Mouse (Mus musculus) liver, adult (tissue): ENCODE results near the gene Slc2a5.

Source experiments
- GATA4 ChIP-seq: IDR thresholded peaks from 2 replicates; pipeline ENCODE4 v1.6.1; 2014; ENCODE audit warnings: mild to moderate bottlenecking, low read length; ENCODE audit not compliant: insufficient replicate concordance

The Slc2a5 gene

GRCm38 (mm10) chr4:150119055-150119454, at the start of gene Slc2a5:
TSS of gene Slc2a5 (plus strand) at chr4:150119283.
- TF ChIP-seq GATA4, result no peak

GRCm38 (mm10) chr4:150070136-150070535, 48.9 kb upstream of the Slc2a5 start:
- TF ChIP-seq GATA4, result no peak

GRCm38 (mm10) chr4:150072416-150073101, 46.5 kb upstream of the Slc2a5 start:
- no peak for TF ChIP-seq GATA4

DNA sequence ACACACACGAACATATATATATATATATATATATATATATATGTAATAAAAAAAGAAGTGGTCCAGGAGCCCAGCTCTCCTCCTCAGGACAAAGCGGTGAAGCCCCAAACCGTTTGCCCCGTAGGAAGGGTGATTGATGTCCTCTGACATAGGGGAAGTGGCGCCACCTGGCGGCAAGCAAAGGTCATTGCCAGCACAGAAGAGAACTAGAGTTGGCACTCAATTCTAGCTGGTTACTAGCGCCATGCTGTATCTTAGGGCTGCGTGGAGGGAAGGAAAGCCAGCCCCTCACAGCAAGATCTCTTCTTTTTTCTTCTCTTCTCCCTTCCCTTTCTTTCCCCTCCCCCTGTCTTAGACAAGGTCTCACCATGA, 46.0 kb upstream of the Slc2a5 start:
- no peak for TF ChIP-seq GATA4

DNA sequence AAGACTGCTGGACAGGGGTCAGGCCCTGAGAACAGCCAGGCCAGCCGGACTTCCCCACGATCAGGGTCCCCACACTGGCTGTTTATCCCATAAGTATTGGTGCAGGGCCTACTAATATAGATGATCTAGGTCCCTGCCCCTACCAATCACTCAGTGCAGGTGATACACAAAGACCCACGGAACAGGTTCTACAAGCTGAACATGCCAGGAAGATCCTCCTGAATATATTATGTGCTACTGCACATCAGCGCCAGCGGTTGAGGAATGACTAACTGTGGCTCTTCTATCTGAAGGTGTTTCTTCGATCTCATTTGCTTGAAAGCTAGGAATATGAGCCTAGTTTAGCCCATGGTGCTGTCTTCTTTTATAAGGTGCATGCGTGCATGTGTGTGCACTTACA, 43.7 kb upstream of the Slc2a5 start:
- no peak for TF ChIP-seq GATA4

GRCm38 (mm10) chr4:150076147-150076546, 42.9 kb upstream of the Slc2a5 start:
- no peak for TF ChIP-seq GATA4

- TF ChIP-seq GATA4, result no peak
Observed at GRCm38 (mm10) chr4:150078646-150079045, 40.4 kb upstream of the Slc2a5 start.

DNA sequence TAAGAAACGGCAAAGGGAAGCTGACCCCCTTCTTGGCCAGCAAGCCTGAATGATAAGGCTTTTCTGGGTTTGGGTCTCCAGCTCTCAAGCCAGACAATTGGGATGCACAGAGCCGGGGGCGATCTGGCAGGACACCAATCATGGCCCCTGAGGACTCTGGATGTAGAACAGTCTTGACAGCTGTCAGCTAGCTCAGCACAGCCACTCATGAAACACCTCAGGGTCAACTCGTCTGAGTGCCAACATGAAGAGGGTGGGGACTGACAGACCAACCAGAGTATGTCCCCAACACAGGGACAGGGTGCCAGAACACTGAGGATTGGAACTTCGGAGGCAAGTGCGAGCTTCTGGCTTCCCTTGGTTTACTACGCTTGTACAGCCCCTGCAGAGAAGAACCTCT, 39.8 kb upstream of the Slc2a5 start:
- no peak for TF ChIP-seq GATA4

DNA sequence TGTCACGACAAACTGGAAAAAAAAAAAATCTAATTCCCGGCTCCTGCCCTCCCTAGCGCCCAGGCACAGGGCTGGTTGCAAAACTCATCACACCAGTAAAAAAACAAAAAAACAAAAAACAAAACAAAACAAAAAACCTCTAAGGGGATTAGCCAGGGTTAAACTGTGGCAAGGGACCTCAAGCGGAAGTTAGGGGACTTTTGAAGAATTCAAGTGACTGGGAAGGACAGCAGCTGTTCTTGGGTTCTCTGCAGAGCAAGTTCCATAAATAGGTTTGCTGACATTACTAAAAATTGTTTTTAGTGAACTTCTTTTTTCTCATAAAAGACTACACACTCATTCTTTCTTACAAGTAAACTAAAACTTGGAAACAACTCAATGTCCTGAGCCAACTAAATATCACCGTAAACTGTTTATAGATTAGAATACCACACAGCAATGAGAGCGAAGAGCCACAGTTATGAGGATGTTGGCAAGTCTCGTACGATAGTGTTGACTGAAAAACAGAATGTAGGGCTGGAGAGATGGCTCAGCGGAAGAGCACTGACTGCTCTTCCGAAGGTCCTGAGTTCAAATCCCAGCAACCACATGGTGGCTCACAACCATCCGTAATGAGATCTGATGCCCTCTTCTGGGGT, 38.6 kb upstream of the Slc2a5 start:
- TF ChIP-seq GATA4, result no peak

- TF ChIP-seq GATA4, result no peak
Observed at GRCm38 (mm10) chr4:150085366-150085765, 33.7 kb upstream of the Slc2a5 start.

DNA sequence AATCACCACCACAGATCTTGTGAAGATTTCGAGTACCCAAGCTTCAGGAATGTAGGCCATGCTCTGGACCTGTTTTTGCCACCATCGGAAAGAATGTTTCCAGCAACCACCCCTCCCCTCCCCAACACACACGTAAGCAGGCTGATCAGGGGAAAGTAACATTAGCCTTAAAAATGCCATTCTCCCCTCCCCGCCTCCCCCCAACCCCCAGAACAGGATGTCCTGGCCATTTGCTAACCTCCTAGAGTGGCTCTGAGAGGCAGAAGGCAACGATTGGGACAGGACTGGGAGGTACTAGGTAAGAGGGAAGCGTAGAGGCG, 32.3 kb upstream of the Slc2a5 start:
- no peak for TF ChIP-seq GATA4

GRCm38 (mm10) chr4:150087161-150087889, 31.8 kb upstream of the Slc2a5 start, which contains the start of gene Gpr157:
TSS of gene Gpr157 (plus strand) at chr4:150087365.
- TF ChIP-seq GATA4, result no peak; the same call in 1 of the 2 replicates

GRCm38 (mm10) chr4:150087890-150088530, 31.1 kb upstream of the Slc2a5 start:
- no peak for TF ChIP-seq GATA4

DNA sequence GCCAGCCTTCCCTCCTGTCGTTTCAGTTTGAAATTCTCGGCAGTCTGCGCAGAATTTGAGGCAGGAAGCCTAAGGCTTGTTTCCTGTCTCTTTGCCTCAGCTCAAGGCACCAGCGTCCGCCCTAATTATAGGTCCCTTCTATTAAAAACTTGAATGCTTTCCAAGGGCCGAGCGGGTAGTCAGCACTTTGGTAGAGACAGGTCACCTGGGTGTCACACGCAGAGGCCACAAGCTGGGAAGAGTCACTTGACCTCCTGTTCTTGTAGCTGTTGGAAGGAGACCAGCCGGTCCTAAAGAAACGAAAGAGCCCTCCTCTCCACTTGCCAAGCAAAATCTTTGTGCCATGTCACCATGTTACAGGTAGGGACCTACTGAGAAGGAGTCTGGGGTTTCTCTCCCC, 30.0 kb upstream of the Slc2a5 start:
- TF ChIP-seq GATA4, result no peak

DNA sequence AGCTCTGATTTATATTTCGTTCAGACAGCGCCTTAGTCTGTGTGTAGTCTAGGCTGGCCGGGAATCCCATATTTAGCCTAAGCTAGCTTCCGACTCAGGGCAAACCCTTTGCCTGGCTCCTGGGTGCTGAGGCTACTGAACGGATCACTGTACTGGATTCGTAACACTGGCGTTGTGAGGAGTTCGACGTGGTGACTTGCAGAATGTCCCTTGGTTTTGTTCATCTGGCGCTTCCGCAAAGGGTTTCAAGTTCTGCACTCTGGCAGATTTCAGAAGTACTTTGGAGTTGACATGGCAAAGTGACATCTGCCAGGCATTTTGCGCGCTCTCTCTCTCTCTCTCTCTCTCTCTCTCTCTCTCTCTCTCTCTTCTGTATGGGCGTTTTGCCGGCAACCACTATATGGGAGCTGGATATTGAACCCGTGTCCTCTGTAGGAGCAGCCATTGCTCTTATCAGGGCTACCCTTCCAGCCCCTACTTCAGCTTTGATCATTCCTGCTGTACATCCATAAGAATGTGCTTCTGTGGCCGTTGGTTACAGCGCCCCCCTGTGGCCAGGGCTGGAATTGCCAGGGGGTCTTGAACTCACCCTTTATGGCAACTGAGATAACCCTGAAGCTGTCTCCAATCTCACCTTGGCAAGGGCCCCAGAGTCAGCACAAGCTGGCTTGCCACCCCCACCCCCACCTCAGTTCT, 27.0 kb upstream of the Slc2a5 start:
- no peak for TF ChIP-seq GATA4
